Mouse (Mus musculus) midbrain, embryonic 16.5 days (tissue): ENCODE results near the gene Mark3. TPM values are rescaled to one million over a fixed set of nuclear protein-coding genes. Genes with fewer than 3 reads are reported as not detected.

Experiments
- ATAC-seq: fragments of 200-750 bp; cut with Nextera tagmentation; 2 replicates; pipeline ENCODE4 v1.8.0; 2017; ENCODE audit warnings: moderate TSS enrichment
- H3K27ac ChIP-seq: fragments of 300-500 bp; sonication (generic); 2 replicates; pipeline ENCODE4 v1.5.1; 2014; ENCODE audit warnings: mild to moderate bottlenecking, low read length, mixed read lengths
- H3K27me3 ChIP-seq: fragments of 300-500 bp; sonication (generic); 2 replicates; pipeline ENCODE4 v1.6.1; 2014; ENCODE audit warnings: low read depth, low read length, mixed read lengths; ENCODE audit not compliant: control insufficient read depth, insufficient read depth
- H3K36me3 ChIP-seq: fragments of 300-500 bp; sonication (generic); 2 replicates; pipeline ENCODE4 v1.6.1; 2014; ENCODE audit warnings: mild to moderate bottlenecking, low read length, moderate library complexity, mixed read lengths; ENCODE audit not compliant: control insufficient read depth, insufficient read depth
- H3K4me1 ChIP-seq: fragments of 300-500 bp; sonication (generic); 2 replicates; pipeline ENCODE4 v1.6.1; 2014; ENCODE audit warnings: mild to moderate bottlenecking, low read length, mixed read lengths; ENCODE audit not compliant: control insufficient read depth, insufficient read depth
- H3K4me2 ChIP-seq: fragments of 300-500 bp; sonication (generic); 2 replicates; pipeline ENCODE4 v1.6.1; 2014; ENCODE audit warnings: mild to moderate bottlenecking, low read length, mixed read lengths
- H3K4me3 ChIP-seq: fragments of 300-500 bp; sonication (generic); 2 replicates; pipeline ENCODE4 v1.5.1; 2014; ENCODE audit warnings: low read depth, mild to moderate bottlenecking, low read length, moderate library complexity, mixed read lengths
- H3K9ac ChIP-seq: fragments of 300-500 bp; sonication (generic); 2 replicates; pipeline ENCODE4 v1.6.1; 2014; ENCODE audit warnings: low read depth, low read length, mixed read lengths
- H3K9me3 ChIP-seq: fragments of 300-500 bp; sonication (generic); replicated peaks from 2 replicates; pipeline ENCODE4 v1.6.1; 2014; ENCODE audit warnings: mild to moderate bottlenecking, low read length, mixed read lengths; ENCODE audit not compliant: control insufficient read depth, poor library complexity, severe bottlenecking
- WGBS: fragments of 180-500 bp; shearing (Covaris S2); extraction: QIAGEN DNeasy Blood & Tissue Kit; methylation state at CpG from one replicate; pipeline ENCODE4 v1.1.7; 2014; 5-methylcytosine and 5-hydroxymethylcytosine counted together
- polyA plus RNA-seq: library from polyadenylated mRNA; unstranded; fragments of >200 nt; fragmentation: Nextera tagmentation; extraction: Ambion mirVana; gene quantifications from 2 replicates; pipeline ENCODE4 v1.2.1, GENCODE M21; 2015

Gene Mark3
- polyA plus RNA-seq, 1 experiment from 2014 or later = 45.5 TPM

- no peak overlapping the region for H3K4me3 ChIP-seq
- 93% methylated on average over 8 of the region's 8 CpGs for WGBS
- no peak for ATAC-seq
- H3K4me1 ChIP-seq = peaks cover 14% of the 10 kb centered on the region
- H3K27ac ChIP-seq = no peak overlapping the region
- H3K36me3 ChIP-seq = no peaks in the 10 kb centered on the region
- no peaks in the 10 kb centered on the region for H3K9me3 ChIP-seq
- no peaks in the 10 kb centered on the region for H3K27me3 ChIP-seq
- no peak overlapping the region for H3K9ac ChIP-seq
- no peak overlapping the region for H3K4me2 ChIP-seq
These were observed 107.0 kb downstream of the Mark3 start for GRCm38 (mm10) chr12:111681305-111681704.

GRCm38 (mm10) chr12:111682003-111682402 lies 107.7 kb downstream of the Mark3 start:
- no peaks in the 10 kb centered on the region for H3K36me3 ChIP-seq
- H3K4me3 ChIP-seq = no peak overlapping the region
- no peak for ATAC-seq
- H3K9me3 ChIP-seq = no peaks in the 10 kb centered on the region
- H3K4me2 ChIP-seq = no peak overlapping the region
- no peak overlapping the region for H3K27ac ChIP-seq
- 81% methylated on average over 5 of the region's 5 CpGs for WGBS
- H3K9ac ChIP-seq = no peak overlapping the region
- peaks cover 15% of the 10 kb centered on the region for H3K4me1 ChIP-seq
- no peaks in the 10 kb centered on the region for H3K27me3 ChIP-seq

- Histone ChIP-seq H3K27me3 (no peaks in the 10 kb centered on the region), H3K4me3 (no peak overlapping the region), H3K9me3 (no peaks in the 10 kb centered on the region), H3K27ac (no peak overlapping the region), H3K9ac (no peak overlapping the region), H3K4me2 (no peak overlapping the region), H3K36me3 (no peaks in the 10 kb centered on the region), H3K4me1 (peaks cover 18% of the 10 kb centered on the region)
- no peak for ATAC-seq
- 67% methylated on average over 5 of the region's 5 CpGs for WGBS
These were observed 108.5 kb downstream of the Mark3 start for GRCm38 (mm10) chr12:111682806-111683205.

GRCm38 (mm10) chr12:111686390-111686789 lies 112.1 kb downstream of the Mark3 start:
- Histone ChIP-seq H3K9ac (no peak overlapping the region), H3K4me1 (peaks cover 13% of the 10 kb centered on the region), H3K4me3 (no peak overlapping the region), H3K27me3 (no peaks in the 10 kb centered on the region), H3K27ac (peak overlapping the region; percentile 82), H3K9me3 (no peaks in the 10 kb centered on the region), H3K36me3 (no peaks in the 10 kb centered on the region), H3K4me2 (no peak overlapping the region)
- WGBS = 91% methylated on average over 4 of the region's 4 CpGs
- ATAC-seq = no peak

GRCm38 (mm10) chr12:111687350-111688068 lies 113.2 kb downstream of the Mark3 start:
- Histone ChIP-seq H3K27me3 (no peaks in the 10 kb centered on the region), H3K9me3 (no peaks in the 10 kb centered on the region), H3K4me3 (no peak overlapping the region), H3K27ac (peak overlapping the region; percentile 82), H3K4me1 (peaks cover 13% of the 10 kb centered on the region), H3K4me2 (peak overlapping the region; percentile 7; the same call in 1 of the 2 replicates), H3K9ac (peak overlapping the region; percentile 40; the same call in 1 of the 2 replicates), H3K36me3 (no peaks in the 10 kb centered on the region)
- 11% methylated on average over 14 of the region's 14 CpGs for WGBS
- ATAC-seq = peak; percentile 77

GRCm38 (mm10) chr12:111688069-111688428 lies 113.7 kb downstream of the Mark3 start:
- no peaks in the 10 kb centered on the region for H3K36me3 ChIP-seq
- H3K27ac ChIP-seq = peak overlapping the region; percentile 82
- no peak overlapping the region for H3K9ac ChIP-seq
- no peaks in the 10 kb centered on the region for H3K27me3 ChIP-seq
- peak overlapping the region; percentile 7; the same call in 1 of the 2 replicates for H3K4me2 ChIP-seq
- ATAC-seq = no peak
- H3K4me1 ChIP-seq = peaks cover 13% of the 10 kb centered on the region
- WGBS = 17% methylated on average over 2 of the region's 2 CpGs
- no peaks in the 10 kb centered on the region for H3K9me3 ChIP-seq
- H3K4me3 ChIP-seq = no peak overlapping the region

GRCm38 (mm10) chr12:111689426-111689825 lies 115.1 kb downstream of the Mark3 start:
- no peaks in the 10 kb centered on the region for H3K36me3 ChIP-seq
- H3K9ac ChIP-seq = no peak overlapping the region
- peaks cover 25% of the 10 kb centered on the region for H3K4me1 ChIP-seq
- no peaks in the 10 kb centered on the region for H3K27me3 ChIP-seq
- no peak overlapping the region for H3K4me2 ChIP-seq
- 84% methylated on average over 11 of the region's 11 CpGs for WGBS
- no peak overlapping the region for H3K4me3 ChIP-seq
- H3K27ac ChIP-seq = no peak overlapping the region
- H3K9me3 ChIP-seq = no peaks in the 10 kb centered on the region
- ATAC-seq = no peak

- Histone ChIP-seq H3K4me1 (peaks cover 37% of the 10 kb centered on the region), H3K9ac (0 out of 2 replicates have a peak overlapping the region, but pooled peaks have one; percentile 10), H3K27ac (peak overlapping the region; percentile 85), H3K4me2 (no peak overlapping the region), H3K27me3 (no peaks in the 10 kb centered on the region), H3K9me3 (no peaks in the 10 kb centered on the region), H3K4me3 (no peak overlapping the region), H3K36me3 (no peaks in the 10 kb centered on the region)
- 8% methylated on average over 4 of the region's 5 CpGs for WGBS
- no peak; the same call in 1 of the 2 replicates for ATAC-seq
These were observed 117.1 kb downstream of the Mark3 start for GRCm38 (mm10) chr12:111691346-111691872.

- no peaks in the 10 kb centered on the region for H3K36me3 ChIP-seq
- H3K27me3 ChIP-seq = no peaks in the 10 kb centered on the region
- no peak overlapping the region for H3K4me3 ChIP-seq
- H3K4me2 ChIP-seq = no peak overlapping the region
- no peak for ATAC-seq
- peak overlapping the region; percentile 85 for H3K27ac ChIP-seq
- H3K4me1 ChIP-seq = peaks cover 26% of the 10 kb centered on the region
- H3K9ac ChIP-seq = no peak overlapping the region
- 59% methylated on average over 5 of the region's 5 CpGs for WGBS
- no peaks in the 10 kb centered on the region for H3K9me3 ChIP-seq
These were observed 118.6 kb downstream of the Mark3 start for GRCm38 (mm10) chr12:111692899-111693298.
